Comparison of ENCODE assay signal across 8 mouse cellular contexts in genomic region chr9:41084191-41084901, GRCm38 (mm10).
A peak's percentile ranks its signal among the peaks of the same experiment; 100 is the strongest.
DNase-seq lines count a peak whose midpoint lies in the region; ATAC-seq and TF ChIP-seq lines count a peak whose summit lies in the region.

No protein-coding gene starts in this region.

- H3K9ac ChIP-seq in forebrain, embryonic 13.5 days, result no peak overlapping the region
- H3K9ac ChIP-seq in CH12.LX (ENCODE audit: insufficient read depth, low read depth), result no peak overlapping the region
- H3K9ac ChIP-seq in heart, embryonic 13.5 days, result peak overlapping the region; percentile 11; the same call in 1 of the 2 replicates
- H3K9ac ChIP-seq in midbrain, postnatal 0 days (replicated peaks; ENCODE audit: low read length, poor library complexity, severe bottlenecking), result no peak overlapping the region

- H3K9me3 ChIP-seq in forebrain, embryonic 10.5 days, result no peaks in the 10 kb centered on the region
- H3K9me3 ChIP-seq in forebrain, embryonic 13.5 days (replicated peaks), result no peaks in the 10 kb centered on the region
- H3K9me3 ChIP-seq in CH12.LX (replicated peaks; ENCODE audit: low read length), result no peaks in the 10 kb centered on the region
- H3K9me3 ChIP-seq in heart, embryonic 13.5 days, result no peaks in the 10 kb centered on the region
- no peaks in the 10 kb centered on the region for H3K9me3 ChIP-seq in midbrain, postnatal 0 days (ENCODE audit: low read length)

- H3K36me3 ChIP-seq in forebrain, embryonic 10.5 days (replicated peaks), result no peaks in the 10 kb centered on the region
- no peaks in the 10 kb centered on the region for H3K36me3 ChIP-seq in forebrain, embryonic 13.5 days (ENCODE audit: poor library complexity, severe bottlenecking)
- H3K36me3 ChIP-seq in CH12.LX (replicated peaks in 1 of 2; ENCODE audit: control insufficient read depth in 1 of 2, insufficient read depth in 1 of 2, low read length in 1 of 2), result no peaks in the 10 kb centered on the region
- no peaks in the 10 kb centered on the region for H3K36me3 ChIP-seq in heart, embryonic 13.5 days
- H3K36me3 ChIP-seq in small intestine, adult 2 months (ENCODE audit: control insufficient read depth, insufficient read depth, low read length), result no peaks in the 10 kb centered on the region
- no peaks in the 10 kb centered on the region for H3K36me3 ChIP-seq in midbrain, postnatal 0 days (ENCODE audit: insufficient read depth, low read length)

- in situ Hi-C loops in CH12.LX (cut with MboI; ENCODE audit: low pct_ligation_motif_present, low pct_unique_long_range_greater_than_20kb, low sequenced_read_pairs), result no loop called here

- TF ChIP-seq CTCF in CH12.LX (conservative IDR thresholded peaks at IDR 0.05 in 1 of 2, IDR thresholded peaks at IDR 0.05 in 1 of 2; ENCODE audit: low read depth in 2 of 2, low read length in 2 of 2), result no peak
- no peak for TF ChIP-seq CTCF in small intestine, adult 2 months (IDR thresholded peaks at IDR 0.05; ENCODE audit: extremely low read depth, insufficient read length, insufficient replicate concordance, low read depth, low read length)
- no peak for TF ChIP-seq CTCF in midbrain, postnatal 0 days (IDR thresholded peaks at IDR 0.05)

- peaks cover 31% of the 10 kb centered on the region for H3K4me1 ChIP-seq in forebrain, embryonic 10.5 days
- H3K4me1 ChIP-seq in forebrain, embryonic 13.5 days, result peaks cover 17% of the 10 kb centered on the region
- peaks cover 20 to 61% of the 10 kb centered on the region in 2 experiments for H3K4me1 ChIP-seq in CH12.LX (ENCODE audit: control insufficient read depth in 1 of 2, insufficient read depth in 2 of 2)
- H3K4me1 ChIP-seq in heart, embryonic 13.5 days, result peaks cover 70% of the 10 kb centered on the region
- H3K4me1 ChIP-seq in small intestine, adult 2 months (ENCODE audit: control insufficient read depth, insufficient read depth, insufficient read length, low read length), result peaks cover 4% of the 10 kb centered on the region; the same call in 1 of the 2 replicates
- H3K4me1 ChIP-seq in midbrain, postnatal 0 days (ENCODE audit: insufficient read depth, low read length), result no peaks in the 10 kb centered on the region

- dilution Hi-C loops in CH12.LX (cut with MboI; ENCODE audit: extremely low pct_ligation_motif_present, extremely low pct_unique_long_range_greater_than_20kb, low sequenced_read_pairs), result no loop called here

- no peak for DNase-seq in forebrain, embryonic 10.5 days (ENCODE audit: extremely low spot score, low spot score)
- DNase-seq in CH12.LX (ENCODE audit: extremely low read depth), result peak; percentile 58
- DNase-seq in kidney, postnatal 25 days, result peak; percentile 25 to 64
- DNase-seq in urinary bladder, adult 18-20 months (ENCODE audit: low spot score in 2 of 2), result no peak
- no peak for DNase-seq in midbrain, postnatal 0 days (ENCODE audit: low spot score)

- no peak overlapping the region for H3K4me2 ChIP-seq in forebrain, embryonic 13.5 days
- peak overlapping the region; percentile 42 for H3K4me2 ChIP-seq in CH12.LX (ENCODE audit: insufficient read depth, low read depth, poor library complexity, severe bottlenecking)
- H3K4me2 ChIP-seq in heart, embryonic 13.5 days, result peak overlapping the region; percentile 29; the same call in 1 of the 2 replicates
- no peak overlapping the region for H3K4me2 ChIP-seq in midbrain, postnatal 0 days (ENCODE audit: low read depth, low read length, poor library complexity, severe bottlenecking)

- no peak for ATAC-seq in forebrain, embryonic 13.5 days
- peak; percentile 40; the same call in 1 of the 2 replicates for ATAC-seq in heart, embryonic 13.5 days (ENCODE audit: extremely low read depth, insufficient number of reproducible peaks, low FRiP score, low TSS enrichment)
- no peak for ATAC-seq in midbrain, postnatal 0 days (ENCODE audit: low FRiP score)

- TF ChIP-seq POLR2A in CH12.LX (IDR thresholded peaks at IDR 0.05; ENCODE audit: low read depth, low read length), result no peak
- TF ChIP-seq POLR2A in small intestine, adult 2 months (IDR thresholded peaks at IDR 0.05; ENCODE audit: low read depth, low read length), result no peak

- peak overlapping the region; percentile 26; the same call in 1 of the 2 replicates for H3K27ac ChIP-seq in forebrain, embryonic 10.5 days
- no peak overlapping the region for H3K27ac ChIP-seq in forebrain, embryonic 13.5 days
- H3K27ac ChIP-seq in CH12.LX (ENCODE audit: insufficient read depth, low read depth), result no peak overlapping the region
- H3K27ac ChIP-seq in heart, embryonic 13.5 days (replicated peaks), result peak overlapping the region; percentile 63
- 0 out of 2 replicates have a peak overlapping the region, but pooled peaks have one; percentile 36 for H3K27ac ChIP-seq in small intestine, adult 2 months (ENCODE audit: insufficient read depth, low read depth, low read length)
- H3K27ac ChIP-seq in midbrain, postnatal 0 days (ENCODE audit: low read depth, low read length), result no peak overlapping the region

- no peak for TF ChIP-seq RAD21 in CH12.LX (IDR thresholded peaks at IDR 0.05; ENCODE audit: low read depth, low read length)

- no peak overlapping the region for H3K4me3 ChIP-seq in forebrain, embryonic 10.5 days
- H3K4me3 ChIP-seq in forebrain, embryonic 13.5 days, result no peak overlapping the region
- H3K4me3 ChIP-seq in CH12.LX (replicated peaks in 1 of 3; ENCODE audit: low read depth in 2 of 3, low read length in 2 of 3, poor library complexity in 1 of 3), result no peak overlapping the region
- no peak overlapping the region for H3K4me3 ChIP-seq in heart, embryonic 13.5 days
- H3K4me3 ChIP-seq in small intestine, adult 2 months (ENCODE audit: low read depth, low read length), result no peak overlapping the region
- no peak overlapping the region for H3K4me3 ChIP-seq in midbrain, postnatal 0 days (ENCODE audit: low read depth, low read length)

- H3K27me3 ChIP-seq in forebrain, embryonic 10.5 days (ENCODE audit: poor library complexity, severe bottlenecking), result no peaks in the 10 kb centered on the region
- H3K27me3 ChIP-seq in forebrain, embryonic 13.5 days, result no peaks in the 10 kb centered on the region
- H3K27me3 ChIP-seq in CH12.LX (replicated peaks), result no peaks in the 10 kb centered on the region
- H3K27me3 ChIP-seq in heart, embryonic 13.5 days (replicated peaks), result no peaks in the 10 kb centered on the region
- no peaks in the 10 kb centered on the region for H3K27me3 ChIP-seq in small intestine, adult 2 months (ENCODE audit: control insufficient read depth, insufficient read depth, low read length)
- H3K27me3 ChIP-seq in midbrain, postnatal 0 days (ENCODE audit: insufficient read depth, low read length), result no peaks in the 10 kb centered on the region

- H3K79me2 ChIP-seq in CH12.LX (replicated peaks; ENCODE audit: control insufficient read depth, extremely low read depth, insufficient read depth, poor library complexity, severe bottlenecking), result no peaks in the 10 kb centered on the region

- TF ChIP-seq EP300 in CH12.LX (IDR thresholded peaks at IDR 0.05; ENCODE audit: low read length), result no peak

- WGBS in forebrain, embryonic 10.5 days, result 61% methylated on average over 11 of the region's 11 CpGs
- 65% methylated on average over 11 of the region's 11 CpGs for WGBS in forebrain, embryonic 13.5 days
- 14% methylated on average over 11 of the region's 11 CpGs for WGBS in heart, embryonic 13.5 days
- 30% methylated on average over 11 of the region's 11 CpGs for WGBS in small intestine, adult 2 months
- WGBS in midbrain, postnatal 0 days, result 50% methylated on average over 11 of the region's 11 CpGs

TF ChIP-seq in CH12.LX, 34 proteins besides CTCF, POLR2A, EP300 and RAD21:
- peak; percentile 83 for TF ChIP-seq ETS1 (conservative IDR thresholded peaks at IDR 0.05; ENCODE audit: low read depth, low read length)
- no peak for TF ChIP-seq MAZ (IDR thresholded peaks at IDR 0.05; ENCODE audit: low read depth, low read length)

Comparison
In these comparisons a context has a peak if more than half of its experiments do, and no peak if none do; other contexts are left out.
1. H3K27ac ChIP-seq: peak in forebrain, embryonic 10.5 days (single experiment), heart, embryonic 13.5 days (single experiment) and small intestine, adult 2 months (single experiment); none in forebrain, embryonic 13.5 days (single experiment), CH12.LX (single experiment) and midbrain, postnatal 0 days (single experiment).
2. DNase-seq: peak in CH12.LX (single experiment) and kidney, postnatal 25 days (2 of 2); none in forebrain, embryonic 10.5 days (single experiment), urinary bladder, adult 18-20 months (0 of 2) and midbrain, postnatal 0 days (single experiment).
3. H3K4me2 ChIP-seq: peak in CH12.LX (single experiment) and heart, embryonic 13.5 days (single experiment); none in forebrain, embryonic 13.5 days (single experiment) and midbrain, postnatal 0 days (single experiment).